Mouse (Mus musculus): ENCODE results near the gene Tmem63b. TPM values are rescaled to one million over a fixed set of nuclear protein-coding genes. Genes with fewer than 3 reads are reported as not detected.

Gene Tmem63b
- polyA plus RNA-seq, 1 experiment from 2014 or later, result 40.9 TPM

DNA sequence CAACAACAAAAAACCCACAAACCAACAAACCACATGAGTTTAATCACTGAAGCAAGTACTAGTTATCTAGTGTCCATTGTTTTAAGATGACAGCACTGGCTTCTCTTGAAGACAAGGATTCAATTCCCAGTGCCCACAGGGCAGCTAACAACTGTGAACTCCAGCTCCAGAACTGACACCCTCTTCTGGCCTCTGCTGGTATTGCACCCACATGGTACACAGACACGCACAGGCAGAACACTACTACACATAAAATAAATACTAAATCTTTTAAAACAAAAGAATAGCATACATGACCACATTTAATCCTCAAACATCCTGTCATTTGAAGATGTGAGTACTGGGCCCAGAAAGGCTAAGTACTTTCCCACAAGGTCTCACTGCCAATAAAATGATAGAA is 5.1 kb downstream of the Tmem63b start:
- TF ChIP-seq EP300 (optimal IDR thresholded peaks at IDR 0.05), result no peak
- TF ChIP-seq CTCF (IDR thresholded peaks at IDR 0.05; ENCODE audit: low read depth), result peak; percentile 63
- DNase-seq (ENCODE audit: low spot score) (no peak), ATAC-seq (ENCODE audit: low FRiP score, low TSS enrichment) (no peak)
- Histone ChIP-seq H3K9ac (ENCODE audit: low read length) (no peak overlapping the region), H3K9me3 (ENCODE audit: control insufficient read depth, low read length) (no peaks in the 10 kb centered on the region), H3K36me3 (ENCODE audit: control insufficient read depth, insufficient read depth, low read length) (peaks cover 5% of the 10 kb centered on the region; the same call in 1 of the 2 replicates), H3K4me1 (replicated peaks; ENCODE audit: control insufficient read depth, insufficient read depth) (peaks cover 4% of the 10 kb centered on the region), H3K4me3 (ENCODE audit: low read depth, low read length) (no peak overlapping the region), H3K27me3 (ENCODE audit: control insufficient read depth, insufficient read depth, low read length) (no peaks in the 10 kb centered on the region), H3K4me2 (replicated peaks; ENCODE audit: low read depth) (no peak overlapping the region), H3K27ac (replicated peaks) (no peak overlapping the region)
- 91% methylated on average over 1 of the region's 1 CpGs for WGBS

DNA sequence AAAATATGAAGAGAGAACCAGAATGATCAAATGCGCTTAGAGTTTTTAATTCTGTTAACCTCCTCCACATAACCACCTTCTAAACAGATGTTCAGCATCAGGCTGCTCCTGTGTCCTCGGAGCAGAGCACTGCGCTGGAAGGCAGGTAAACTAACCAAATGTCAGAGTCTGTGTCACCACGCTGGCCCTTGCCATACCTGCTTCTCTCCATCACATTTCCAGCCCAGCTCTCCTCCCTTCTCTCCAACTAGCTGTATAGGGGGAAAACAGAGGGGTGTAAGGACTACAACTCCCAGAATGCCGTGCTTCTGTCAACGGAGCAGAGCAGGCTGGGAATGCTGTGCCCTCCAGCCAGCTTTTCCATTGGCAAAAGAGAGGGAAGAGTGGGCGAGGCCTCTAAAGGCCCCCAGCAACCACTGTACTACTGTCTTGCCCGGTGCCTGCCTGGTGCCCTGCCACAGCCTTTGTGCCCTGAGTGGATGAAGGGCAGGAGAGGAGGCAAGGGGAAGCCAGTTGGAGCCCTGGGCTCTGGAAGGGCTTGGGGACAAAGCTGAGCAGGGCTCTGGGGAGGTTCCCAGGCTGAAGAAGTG is 6.2 kb downstream of the Tmem63b start:
- peaks cover 4% of the 10 kb centered on the region for H3K4me1 ChIP-seq (replicated peaks; ENCODE audit: control insufficient read depth, insufficient read depth)
- H3K9me3 ChIP-seq (ENCODE audit: control insufficient read depth, low read length), result no peaks in the 10 kb centered on the region
- peak; percentile 44; the same call in 1 of the 2 replicates for ATAC-seq (ENCODE audit: low FRiP score, low TSS enrichment)
- WGBS, result 46% methylated on average over 8 of the region's 8 CpGs
- peak overlapping the region; percentile 43; the same call in 1 of the 2 replicates for H3K9ac ChIP-seq (ENCODE audit: low read length)
- peak overlapping the region; percentile 63 for H3K27ac ChIP-seq (replicated peaks)
- H3K36me3 ChIP-seq (ENCODE audit: control insufficient read depth, insufficient read depth, low read length), result peaks cover 10% of the 10 kb centered on the region; the same call in 1 of the 2 replicates
- DNase-seq (ENCODE audit: low spot score), result no peak
- peak overlapping the region; percentile 42 for H3K4me2 ChIP-seq (replicated peaks; ENCODE audit: low read depth)
- no peak for TF ChIP-seq CTCF (IDR thresholded peaks at IDR 0.05; ENCODE audit: low read depth)
- no peak for TF ChIP-seq EP300 (optimal IDR thresholded peaks at IDR 0.05)
- no peak overlapping the region for H3K4me3 ChIP-seq (ENCODE audit: low read depth, low read length)
- no peaks in the 10 kb centered on the region for H3K27me3 ChIP-seq (ENCODE audit: control insufficient read depth, insufficient read depth, low read length)

DNA sequence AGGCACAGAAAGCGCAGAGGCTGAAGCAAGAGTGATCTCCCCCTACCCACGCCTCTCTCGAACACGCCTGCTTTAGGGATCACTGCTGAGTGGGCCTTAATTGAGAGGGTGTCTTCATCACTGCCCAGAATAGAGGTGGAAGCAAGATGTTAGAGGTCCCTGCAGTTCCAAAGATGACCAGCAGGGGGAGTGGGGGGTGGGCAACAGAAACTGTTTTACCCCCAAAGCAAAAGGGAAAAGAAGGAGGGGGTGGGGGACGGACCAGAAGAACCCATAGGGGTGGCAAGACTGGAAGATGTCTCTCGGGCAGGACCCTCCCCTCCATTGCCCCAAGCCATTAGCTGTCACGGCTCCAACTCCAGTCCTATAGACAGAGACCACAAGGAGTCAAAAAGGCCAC is 8.6 kb downstream of the Tmem63b start:
- TF ChIP-seq CTCF (IDR thresholded peaks at IDR 0.05; ENCODE audit: low read depth) (peak; percentile 86), EP300 (optimal IDR thresholded peaks at IDR 0.05) (no peak)
- DNase-seq (ENCODE audit: low spot score), result peak; percentile 66

DNA sequence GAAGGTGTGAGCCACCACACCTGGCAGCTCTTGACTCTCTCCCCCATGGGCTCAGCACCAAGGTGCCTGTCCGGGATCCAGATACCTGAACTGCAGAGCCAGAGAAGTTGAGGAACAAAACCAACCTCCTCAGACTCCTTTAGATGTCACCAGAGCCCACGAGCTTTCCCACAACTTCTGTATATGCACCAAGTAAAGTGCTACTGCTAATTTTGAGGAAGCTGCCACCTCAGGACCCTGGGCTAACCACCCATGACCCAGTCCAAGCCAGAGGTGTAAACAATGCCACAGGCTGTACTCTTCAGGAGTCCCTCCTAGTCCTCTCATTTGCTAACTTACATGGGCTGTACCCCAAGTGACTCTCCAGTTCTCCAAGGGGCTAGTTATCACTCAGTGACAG is 14.1 kb downstream of the Tmem63b start:
- Histone ChIP-seq H3K9me3 (ENCODE audit: control insufficient read depth, low read length) (no peaks in the 10 kb centered on the region), H3K36me3 (ENCODE audit: control insufficient read depth, insufficient read depth, low read length) (peaks cover 22% of the 10 kb centered on the region), H3K4me2 (replicated peaks; ENCODE audit: low read depth) (no peak overlapping the region), H3K27me3 (ENCODE audit: control insufficient read depth, insufficient read depth, low read length) (no peaks in the 10 kb centered on the region), H3K27ac (replicated peaks) (no peak overlapping the region), H3K4me1 (replicated peaks; ENCODE audit: control insufficient read depth, insufficient read depth) (no peaks in the 10 kb centered on the region), H3K4me3 (ENCODE audit: low read depth, low read length) (no peak overlapping the region), H3K9ac (ENCODE audit: low read length) (no peak overlapping the region)
- no peak for DNase-seq (ENCODE audit: low spot score)
- TF ChIP-seq CTCF (IDR thresholded peaks at IDR 0.05; ENCODE audit: low read depth) (no peak), EP300 (optimal IDR thresholded peaks at IDR 0.05) (no peak)
- WGBS, result 75% methylated on average over 2 of the region's 2 CpGs
- ATAC-seq (ENCODE audit: low FRiP score, low TSS enrichment), result no peak

More for the DNA sequence above, 8.6 kb downstream of the Tmem63b start:
- no peak overlapping the region for H3K9ac ChIP-seq (ENCODE audit: low read length)
- no peak overlapping the region for H3K27ac ChIP-seq (replicated peaks)
- no peaks in the 10 kb centered on the region; the same call in 1 of the 2 replicates for H3K4me1 ChIP-seq (replicated peaks; ENCODE audit: control insufficient read depth, insufficient read depth)
- H3K4me3 ChIP-seq (ENCODE audit: low read depth, low read length), result no peak overlapping the region
- H3K9me3 ChIP-seq (ENCODE audit: control insufficient read depth, low read length), result no peaks in the 10 kb centered on the region
- H3K36me3 ChIP-seq (ENCODE audit: control insufficient read depth, insufficient read depth, low read length), result peaks cover 15% of the 10 kb centered on the region
- no peak for ATAC-seq (ENCODE audit: low FRiP score, low TSS enrichment)
- 35% methylated on average over 7 of the region's 7 CpGs for WGBS
- no peaks in the 10 kb centered on the region for H3K27me3 ChIP-seq (ENCODE audit: control insufficient read depth, insufficient read depth, low read length)
- H3K4me2 ChIP-seq (replicated peaks; ENCODE audit: low read depth), result no peak overlapping the region

DNA sequence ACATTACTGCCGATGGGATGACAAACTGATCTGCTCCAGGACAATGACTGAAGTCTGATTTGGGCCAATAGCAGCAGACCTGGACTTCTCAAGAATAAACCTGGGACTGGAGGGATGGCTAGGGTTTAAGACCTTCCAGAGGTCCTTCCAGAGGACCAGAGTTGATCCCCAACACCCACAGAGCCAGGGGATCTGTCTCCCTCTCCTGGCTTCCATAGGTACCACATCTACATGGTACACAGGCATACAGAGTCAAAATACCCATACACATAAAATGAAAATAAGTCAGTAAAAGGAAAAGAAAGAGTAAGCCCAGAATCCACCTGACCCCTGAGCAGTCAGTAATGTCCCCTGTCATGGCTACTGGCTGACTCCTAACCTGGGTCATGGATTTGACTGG is 14.9 kb downstream of the Tmem63b start:
- Histone ChIP-seq H3K4me2 (replicated peaks; ENCODE audit: low read depth) (no peak overlapping the region), H3K27me3 (ENCODE audit: control insufficient read depth, insufficient read depth, low read length) (no peaks in the 10 kb centered on the region), H3K4me1 (replicated peaks; ENCODE audit: control insufficient read depth, insufficient read depth) (no peaks in the 10 kb centered on the region), H3K36me3 (ENCODE audit: control insufficient read depth, insufficient read depth, low read length) (peaks cover 22% of the 10 kb centered on the region), H3K9me3 (ENCODE audit: control insufficient read depth, low read length) (no peaks in the 10 kb centered on the region), H3K27ac (replicated peaks) (no peak overlapping the region), H3K9ac (ENCODE audit: low read length) (no peak overlapping the region), H3K4me3 (ENCODE audit: low read depth, low read length) (no peak overlapping the region)
- WGBS, result 81% methylated on average over 1 of the region's 1 CpGs
- DNase-seq (ENCODE audit: low spot score), result no peak
- TF ChIP-seq CTCF (IDR thresholded peaks at IDR 0.05; ENCODE audit: low read depth) (peak; percentile 69), EP300 (optimal IDR thresholded peaks at IDR 0.05) (no peak)
- no peak; the same call in 1 of the 2 replicates for ATAC-seq (ENCODE audit: low FRiP score, low TSS enrichment)

DNA sequence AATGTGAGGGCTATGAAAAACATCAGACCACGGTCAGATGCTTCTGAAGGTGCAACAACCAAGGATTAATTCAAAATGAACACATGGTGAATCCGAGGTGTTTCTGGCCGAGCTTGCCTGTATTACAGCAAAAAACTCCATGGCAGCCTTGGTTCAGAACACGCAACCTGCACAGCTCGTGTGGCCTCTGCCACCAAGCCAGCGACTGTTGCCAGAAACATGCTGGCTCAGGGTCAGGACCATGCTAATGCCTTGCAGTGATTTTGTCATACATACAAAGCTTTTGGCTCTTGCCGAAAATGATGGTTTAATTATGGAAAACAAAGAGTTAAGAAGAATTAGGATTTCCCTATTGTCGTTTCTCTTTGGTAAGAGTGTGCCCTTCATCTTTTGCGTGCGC is 18.7 kb downstream of the Tmem63b start:
- Histone ChIP-seq H3K27me3 (ENCODE audit: control insufficient read depth, insufficient read depth, low read length) (no peaks in the 10 kb centered on the region), H3K4me1 (replicated peaks; ENCODE audit: control insufficient read depth, insufficient read depth) (no peaks in the 10 kb centered on the region), H3K27ac (replicated peaks) (no peak overlapping the region), H3K4me2 (replicated peaks; ENCODE audit: low read depth) (no peak overlapping the region), H3K36me3 (ENCODE audit: control insufficient read depth, insufficient read depth, low read length) (peaks cover 24% of the 10 kb centered on the region), H3K4me3 (ENCODE audit: low read depth, low read length) (no peak overlapping the region), H3K9ac (ENCODE audit: low read length) (no peak overlapping the region), H3K9me3 (ENCODE audit: control insufficient read depth, low read length) (no peaks in the 10 kb centered on the region)
- WGBS, result 87% methylated on average over 10 of the region's 10 CpGs
- no peak for DNase-seq (ENCODE audit: low spot score)
- TF ChIP-seq EP300 (optimal IDR thresholded peaks at IDR 0.05) (no peak), CTCF (IDR thresholded peaks at IDR 0.05; ENCODE audit: low read depth) (no peak)
- no peak for ATAC-seq (ENCODE audit: low FRiP score, low TSS enrichment)

All from stomach, postnatal 0 days (tissue).